In the genomic region with DNA sequence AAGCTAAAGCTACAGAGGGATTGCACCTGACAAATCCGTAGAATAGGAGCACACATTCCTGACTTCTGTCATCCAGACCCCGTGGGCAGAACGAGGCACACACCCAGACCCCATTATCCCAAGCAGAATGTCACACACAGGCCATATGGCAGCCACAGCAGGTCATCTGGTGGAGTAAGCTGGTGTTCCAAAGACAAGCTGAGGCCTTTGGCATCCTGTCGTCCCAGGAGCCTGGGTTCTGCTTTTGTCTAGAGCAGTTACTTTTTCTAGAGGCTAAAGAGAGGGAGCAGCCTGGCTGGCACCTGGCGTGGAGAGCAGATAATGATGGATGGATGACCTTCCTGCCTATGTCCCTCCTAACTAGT, we compare ENCODE assay signal across 13 mouse cellular contexts.
DNase-seq lines count a peak whose midpoint lies in the region; ATAC-seq and TF ChIP-seq lines count a peak whose summit lies in the region.
"Had no signal": no experiment of that assay in that cellular context is flagged by ENCODE, and none has a peak within 500 bp of the region (broad histone marks: within the 10 kb centered on the region; RNA-seq: fewer than 3 reads in every experiment).

No protein-coding gene starts in this region.

- no peak overlapping the region for H3K27ac ChIP-seq in intestine, embryonic 14.5 days (ENCODE audit: low read depth)
- H3K27ac ChIP-seq in intestine, embryonic 16.5 days (ENCODE audit: low read length): no peak overlapping the region
- H3K27ac ChIP-seq in hindbrain, embryonic 16.5 days (ENCODE audit: low read depth, low read length): no peak overlapping the region; the same call in 1 of the 2 replicates

- WGBS in intestine, embryonic 14.5 days: 38% methylated on average over 5 of the region's 5 CpGs
- WGBS in intestine, embryonic 16.5 days: 50% methylated on average over 5 of the region's 5 CpGs
- WGBS in hindbrain, embryonic 16.5 days: 12% methylated on average over 5 of the region's 5 CpGs

- ATAC-seq in intestine, embryonic 14.5 days (replicated peaks; ENCODE audit: low FRiP score, low TSS enrichment, low read depth): no peak
- no peak for ATAC-seq in intestine, embryonic 16.5 days
- peak; percentile 75 for ATAC-seq in hindbrain, embryonic 16.5 days
- ATAC-seq: lung, postnatal 0 days had no signal

- H3K27me3 ChIP-seq in intestine, embryonic 14.5 days (replicated peaks; ENCODE audit: control insufficient read depth, insufficient read depth, low read length): no peaks in the 10 kb centered on the region
- no peaks in the 10 kb centered on the region for H3K27me3 ChIP-seq in intestine, embryonic 16.5 days (replicated peaks; ENCODE audit: control insufficient read depth, insufficient read depth, low read length)
- no peaks in the 10 kb centered on the region for H3K27me3 ChIP-seq in hindbrain, embryonic 16.5 days (replicated peaks; ENCODE audit: control insufficient read depth, insufficient read depth, low read length)
- H3K27me3 ChIP-seq: CH12.LX had no signal

- H3K4me2 ChIP-seq in intestine, embryonic 14.5 days (ENCODE audit: low read length): no peak overlapping the region
- H3K4me2 ChIP-seq in intestine, embryonic 16.5 days (ENCODE audit: low read depth, low read length): no peak overlapping the region
- H3K4me2 ChIP-seq in hindbrain, embryonic 16.5 days (ENCODE audit: low read length): no peak overlapping the region

- H3K4me1 ChIP-seq in intestine, embryonic 14.5 days (replicated peaks; ENCODE audit: control insufficient read depth, insufficient read depth, low read length): no peaks in the 10 kb centered on the region; the same call in none of the 2 replicates
- H3K4me1 ChIP-seq in intestine, embryonic 16.5 days (ENCODE audit: control insufficient read depth, insufficient read depth, low read length): peaks cover 26% of the 10 kb centered on the region
- peaks cover 27% of the 10 kb centered on the region for H3K4me1 ChIP-seq in hindbrain, embryonic 16.5 days (ENCODE audit: control insufficient read depth, insufficient read depth, low read depth, low read length)

- no peak for TF ChIP-seq CTCF in brain, embryonic 14.5 days (IDR thresholded peaks at IDR 0.05; ENCODE audit: borderline replicate concordance, extremely low read depth, insufficient read depth, insufficient read length)

- peak; percentile 34 for DNase-seq in intestine, embryonic 14.5 days (ENCODE audit: low spot score)
- DNase-seq in brain, embryonic 14.5 days (ENCODE audit: low read depth): peak; percentile 66
- DNase-seq in cerebellum, postnatal 10 days: peak; percentile 91 to 95
- no peak for DNase-seq in right cerebral cortex, postnatal 25 days
- DNase-seq in spleen, adult 12 weeks (ENCODE audit: low spot score): no peak
- DNase-seq in urinary bladder, adult 18-20 months (ENCODE audit: low spot score in 2 of 2): no peak
- DNase-seq: gastrocnemius, postnatal 25 days; kidney, postnatal 36 days; right cerebral cortex, postnatal 4 days had no signal

- no peak overlapping the region for H3K9ac ChIP-seq in intestine, embryonic 14.5 days (ENCODE audit: low read length)
- H3K9ac ChIP-seq in intestine, embryonic 16.5 days (ENCODE audit: low read depth, low read length): no peak overlapping the region
- no peak overlapping the region for H3K9ac ChIP-seq in hindbrain, embryonic 16.5 days (ENCODE audit: low read depth, low read length)

- no peak overlapping the region for H3K4me3 ChIP-seq in intestine, embryonic 14.5 days (ENCODE audit: low read depth, low read length)
- no peak overlapping the region for H3K4me3 ChIP-seq in intestine, embryonic 16.5 days (ENCODE audit: low read length)
- H3K4me3 ChIP-seq in hindbrain, embryonic 16.5 days (ENCODE audit: low read length): no peak overlapping the region

- no peaks in the 10 kb centered on the region for H3K36me3 ChIP-seq in intestine, embryonic 14.5 days (ENCODE audit: control insufficient read depth, insufficient read depth, low read length)
- no peaks in the 10 kb centered on the region for H3K36me3 ChIP-seq in intestine, embryonic 16.5 days (ENCODE audit: control insufficient read depth, insufficient read depth, low read length)
- no peaks in the 10 kb centered on the region for H3K36me3 ChIP-seq in hindbrain, embryonic 16.5 days (ENCODE audit: control insufficient read depth, insufficient read depth, low read length)

- no peaks in the 10 kb centered on the region for H3K9me3 ChIP-seq in intestine, embryonic 14.5 days (ENCODE audit: control insufficient read depth, low read length)
- no peaks in the 10 kb centered on the region for H3K9me3 ChIP-seq in intestine, embryonic 16.5 days (ENCODE audit: control insufficient read depth, low read length)
- no peaks in the 10 kb centered on the region for H3K9me3 ChIP-seq in hindbrain, embryonic 16.5 days (ENCODE audit: control insufficient read depth, low read length)

- TF ChIP-seq POLR2A in brain, embryonic 14.5 days (IDR thresholded peaks at IDR 0.05; ENCODE audit: borderline replicate concordance, extremely low read depth, insufficient read depth, insufficient read length, poor library complexity, severe bottlenecking): no peak

Comparison
In these comparisons a context has a peak if more than half of its experiments do, and no peak if none do; other contexts are left out.
1. DNase-seq: peak in intestine, embryonic 14.5 days (single experiment), brain, embryonic 14.5 days (single experiment) and cerebellum, postnatal 10 days (2 of 2); none in right cerebral cortex, postnatal 25 days (single experiment), spleen, adult 12 weeks (single experiment) and urinary bladder, adult 18-20 months (0 of 2).